Mouse (Mus musculus): ENCODE results near the gene Kcnj3. TPM values are rescaled to one million over a fixed set of nuclear protein-coding genes. Genes with fewer than 3 reads are reported as not detected.

Gene Kcnj3
- total RNA-seq, 2 experiments from 2014 or later = 54.4 to 55.7 TPM

GRCm38 (mm10) chr2:55503390-55504176 is 67.8 kb downstream of the Kcnj3 start:
- DNase-seq = no peak
- intact Hi-C loops (cut with DNase I) = no loop called here

- intact Hi-C loops (cut with DNase I) = no loop called here
Observed at GRCm38 (mm10) chr2:55505712-55506111, 69.9 kb downstream of the Kcnj3 start.

GRCm38 (mm10) chr2:55517297-55517696 is 81.5 kb downstream of the Kcnj3 start:
- DNase-seq = no peak
- intact Hi-C loops (cut with DNase I) = no loop called here

More at GRCm38 (mm10) chr2:55505712-55506111, 69.9 kb downstream of the Kcnj3 start:
- no peak for DNase-seq

GRCm38 (mm10) chr2:55532738-55533491 is 97.1 kb downstream of the Kcnj3 start:
- intact Hi-C loops (cut with DNase I) = no loop called here

GRCm38 (mm10) chr2:55534946-55535345 is 99.2 kb downstream of the Kcnj3 start:
- DNase-seq = no peak
- intact Hi-C loops (cut with DNase I) = no loop called here

More at GRCm38 (mm10) chr2:55532738-55533491, 97.1 kb downstream of the Kcnj3 start:
- DNase-seq = no peak

- no peak for DNase-seq
- intact Hi-C loops (cut with DNase I) = no loop called here
Observed at GRCm38 (mm10) chr2:55535482-55535881, 99.7 kb downstream of the Kcnj3 start.

GRCm38 (mm10) chr2:55547612-55548011 is 111.8 kb downstream of the Kcnj3 start:
- intact Hi-C loops (cut with DNase I) = no loop called here
- no peak for DNase-seq

GRCm38 (mm10) chr2:55558368-55558985 is 122.7 kb downstream of the Kcnj3 start:
- DNase-seq = no peak
- intact Hi-C loops (cut with DNase I) = no loop called here

- DNase-seq = no peak
- intact Hi-C loops (cut with DNase I) = no loop called here
Observed at GRCm38 (mm10) chr2:55569291-55569690, 133.5 kb downstream of the Kcnj3 start.

- no peak for DNase-seq
- intact Hi-C loops (cut with DNase I) = no loop called here
Observed at GRCm38 (mm10) chr2:55571425-55571824, 135.7 kb downstream of the Kcnj3 start.

- intact Hi-C loops (cut with DNase I) = no loop called here
- no peak for DNase-seq
Observed at GRCm38 (mm10) chr2:55580286-55580685, 144.5 kb downstream of the Kcnj3 start.

GRCm38 (mm10) chr2:55591226-55591988 is 155.6 kb downstream of the Kcnj3 start:
- no peak for DNase-seq
- intact Hi-C loops (cut with DNase I) = no loop called here

Measured in heart, postnatal 36 days (tissue).